Mouse (Mus musculus): ENCODE data around the gene 2010300C02Rik.

DNA sequence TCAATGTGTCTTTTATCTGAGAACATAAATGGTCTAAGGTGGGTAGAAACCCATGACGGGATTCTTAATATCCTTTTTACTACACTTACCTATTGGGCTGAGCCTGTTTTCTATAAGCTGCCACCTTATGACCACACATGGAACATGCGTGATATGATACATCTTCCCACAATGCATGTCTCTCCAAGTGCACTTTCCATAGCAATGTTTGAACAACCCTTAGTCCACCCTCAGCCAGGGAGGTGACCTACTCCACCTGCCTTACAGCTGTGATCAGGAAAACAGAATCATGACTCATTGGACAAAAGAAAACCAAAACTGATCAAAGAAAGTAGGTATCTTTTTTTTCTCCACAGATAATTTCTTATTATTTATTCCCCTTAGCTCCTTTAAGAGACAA lies 63.9 kb downstream of the 2010300C02Rik start:
- TF ChIP-seq CTCF (IDR thresholded peaks at IDR 0.05; ENCODE audit: extremely low read depth, insufficient read depth, low read length), result no peak
- no peak for TF ChIP-seq POLR2A (IDR thresholded peaks at IDR 0.05; ENCODE audit: extremely low read depth, insufficient read depth, low read length)
